Mouse (Mus musculus): ENCODE measurements around the gene Dhx37. TPM values are rescaled to one million over a fixed set of nuclear protein-coding genes. Genes with fewer than 3 reads are reported as not detected.

Dhx37 gene
- total RNA-seq, 2 experiments from 2014 or later, result 15.2 to 15.6 TPM

- TF ChIP-seq CTCF (conservative IDR thresholded peaks at IDR 0.05), result no peak
Observed at GRCm38 (mm10) chr5:125467261-125467660, 33.3 kb upstream of the Dhx37 start.

GRCm38 (mm10) chr5:125466483-125466882, 32.6 kb upstream of the Dhx37 start:
- TF ChIP-seq CTCF (conservative IDR thresholded peaks at IDR 0.05), result no peak
- Histone ChIP-seq H3K27ac (no peak overlapping the region), H3K4me3 (no peak overlapping the region)
- no peak for DNase-seq (ENCODE audit: low spot score in 2 of 2)

More at GRCm38 (mm10) chr5:125467261-125467660, 33.3 kb upstream of the Dhx37 start:
- no peak for DNase-seq (ENCODE audit: low spot score in 2 of 2)
- Histone ChIP-seq H3K27ac (no peak overlapping the region), H3K4me3 (no peak overlapping the region)

DNA sequence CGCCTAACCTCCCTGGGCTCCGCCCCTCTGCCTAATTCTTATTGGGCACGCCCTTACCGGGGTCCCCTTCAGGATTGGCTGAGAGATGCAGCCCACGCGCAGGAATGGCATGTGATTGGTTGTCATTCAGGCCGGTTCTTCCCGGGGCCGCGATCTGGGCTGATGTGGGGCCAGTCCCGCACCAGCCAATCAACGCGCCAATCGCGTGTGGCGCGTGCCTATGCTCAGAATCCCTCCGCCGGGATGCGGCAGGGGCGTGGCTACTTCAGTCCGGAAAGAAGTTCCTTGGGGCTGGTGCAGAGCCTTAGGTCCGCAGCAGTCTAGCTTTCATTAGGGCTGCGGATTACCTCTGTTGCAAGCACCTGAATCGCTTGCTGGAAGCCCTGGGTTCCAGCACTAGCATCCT, 31.8 kb upstream of the Dhx37 start:
- Histone ChIP-seq H3K27ac (0 out of 2 replicates have a peak overlapping the region, but pooled peaks have one; percentile 43), H3K4me3 (peak overlapping the region; percentile 49)
- TF ChIP-seq CTCF (conservative IDR thresholded peaks at IDR 0.05), result peak; percentile 50
- DNase-seq (ENCODE audit: low spot score in 2 of 2), result peak; percentile 97 to 98

DNA sequence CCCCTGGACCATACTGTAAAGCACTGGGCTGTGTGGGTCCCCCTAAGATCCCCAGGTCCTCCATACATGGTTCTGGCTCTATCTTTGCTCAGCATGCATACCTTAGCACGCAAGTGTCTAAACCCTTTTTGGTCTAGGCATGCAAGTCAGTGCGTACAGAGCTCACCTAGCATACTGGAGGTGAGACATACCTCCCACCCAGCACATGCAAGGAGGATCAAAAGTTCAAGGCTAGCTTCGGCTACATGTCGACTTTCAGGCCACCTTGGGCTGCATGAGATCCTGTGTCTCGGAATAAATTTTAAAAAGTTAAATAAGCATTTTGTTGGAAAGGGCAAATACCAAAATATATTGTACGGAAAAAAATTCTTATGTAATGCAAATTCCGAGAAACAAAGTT, 31.3 kb upstream of the Dhx37 start:
- H3K27ac ChIP-seq, result 0 out of 2 replicates have a peak overlapping the region, but pooled peaks have one; percentile 40

GRCm38 (mm10) chr5:125461868-125462445, 28.0 kb upstream of the Dhx37 start:
- peak; percentile 76 for TF ChIP-seq CTCF (conservative IDR thresholded peaks at IDR 0.05)
- peak in 1 of 2 experiments; percentile 55 for DNase-seq (ENCODE audit: low spot score in 2 of 2)
- Histone ChIP-seq H3K4me3 (no peak overlapping the region), H3K27ac (no peak overlapping the region)

More for the DNA sequence above, 31.3 kb upstream of the Dhx37 start:
- no peak for TF ChIP-seq CTCF (conservative IDR thresholded peaks at IDR 0.05)
- peak overlapping the region; percentile 49 for H3K4me3 ChIP-seq
- no peak for DNase-seq (ENCODE audit: low spot score in 2 of 2)

GRCm38 (mm10) chr5:125460574-125460973, 26.7 kb upstream of the Dhx37 start:
- TF ChIP-seq CTCF (conservative IDR thresholded peaks at IDR 0.05), result peak; percentile 59
- no peak overlapping the region for H3K27ac ChIP-seq
- no peak for DNase-seq (ENCODE audit: low spot score in 2 of 2)
- no peak overlapping the region for H3K4me3 ChIP-seq

GRCm38 (mm10) chr5:125457538-125457937, 23.6 kb upstream of the Dhx37 start:
- Histone ChIP-seq H3K27ac (no peak overlapping the region), H3K4me3 (no peak overlapping the region)
- no peak for TF ChIP-seq CTCF (conservative IDR thresholded peaks at IDR 0.05)
- DNase-seq (ENCODE audit: low spot score in 2 of 2), result no peak

GRCm38 (mm10) chr5:125456100-125456499, 22.2 kb upstream of the Dhx37 start:
- Histone ChIP-seq H3K4me3 (no peak overlapping the region), H3K27ac (no peak overlapping the region)
- DNase-seq (ENCODE audit: low spot score in 2 of 2), result no peak
- no peak for TF ChIP-seq CTCF (conservative IDR thresholded peaks at IDR 0.05)

DNA sequence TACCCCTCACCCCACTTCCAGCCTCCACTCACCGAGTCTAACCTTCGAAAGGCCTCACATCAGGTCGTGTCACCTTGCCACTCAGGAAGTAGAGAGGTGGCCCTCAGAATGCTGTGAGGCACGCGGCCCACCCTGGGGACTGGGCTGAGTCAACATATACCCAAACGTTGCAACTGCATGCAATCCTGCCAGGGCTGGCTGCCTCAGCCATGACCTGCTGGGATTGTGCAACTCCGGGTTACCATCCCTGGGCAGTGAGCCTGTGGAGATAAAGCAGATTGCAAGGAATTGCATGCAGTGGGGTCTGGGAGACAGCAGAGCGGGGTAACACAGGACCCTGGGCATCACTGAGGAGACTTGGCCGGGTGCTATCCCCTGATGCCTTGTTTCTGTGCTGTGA, 18.7 kb upstream of the Dhx37 start:
- TF ChIP-seq CTCF (conservative IDR thresholded peaks at IDR 0.05), result no peak
- no peak for DNase-seq (ENCODE audit: low spot score in 2 of 2)
- H3K4me3 ChIP-seq, result no peak overlapping the region
- H3K27ac ChIP-seq, result no peak overlapping the region

DNA sequence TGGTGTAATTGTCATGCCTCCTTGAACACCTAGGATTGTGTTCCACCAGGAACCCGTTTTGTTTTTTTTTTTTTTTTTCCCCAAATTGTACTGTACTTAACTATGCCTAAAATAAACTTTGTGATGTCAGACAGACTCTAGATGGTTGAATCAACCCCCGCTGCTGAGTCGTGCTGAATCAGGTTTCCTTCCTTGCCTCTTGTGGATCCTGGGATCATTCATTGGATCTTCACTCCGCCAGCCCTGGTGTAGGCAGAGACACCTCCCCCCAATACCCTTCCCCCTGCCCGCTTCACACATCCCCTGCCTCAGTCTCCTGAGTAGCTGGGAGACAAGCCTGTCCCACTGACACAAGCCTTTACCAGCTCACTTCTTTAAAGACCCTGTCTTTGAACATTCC, 15.4 kb upstream of the Dhx37 start:
- Histone ChIP-seq H3K27ac (no peak overlapping the region), H3K4me3 (no peak overlapping the region)
- DNase-seq (ENCODE audit: low spot score in 2 of 2), result no peak
- no peak for TF ChIP-seq CTCF (conservative IDR thresholded peaks at IDR 0.05)

DNA sequence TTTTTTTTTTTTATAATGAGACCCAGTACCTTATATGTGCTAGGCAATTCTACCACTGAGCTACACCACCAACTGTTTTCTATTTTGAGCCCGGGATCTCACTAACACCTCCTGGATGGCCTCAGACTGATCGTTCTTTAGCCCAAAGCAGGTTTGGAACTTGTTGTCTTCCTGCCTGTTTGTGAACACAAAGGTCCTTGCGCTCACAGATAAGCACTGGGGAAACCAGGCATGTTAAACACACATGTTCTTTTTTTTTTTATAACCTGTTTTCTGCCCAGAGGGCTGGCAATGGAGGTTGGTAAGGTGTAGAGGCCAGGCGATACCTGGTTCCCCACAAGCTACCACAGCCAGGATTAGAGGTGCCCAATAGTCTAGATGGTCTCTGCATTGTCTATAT, 14.7 kb upstream of the Dhx37 start:
- no peak for TF ChIP-seq CTCF (conservative IDR thresholded peaks at IDR 0.05)
- H3K27ac ChIP-seq, result no peak overlapping the region
- no peak overlapping the region for H3K4me3 ChIP-seq
- DNase-seq (ENCODE audit: low spot score in 2 of 2), result no peak

DNA sequence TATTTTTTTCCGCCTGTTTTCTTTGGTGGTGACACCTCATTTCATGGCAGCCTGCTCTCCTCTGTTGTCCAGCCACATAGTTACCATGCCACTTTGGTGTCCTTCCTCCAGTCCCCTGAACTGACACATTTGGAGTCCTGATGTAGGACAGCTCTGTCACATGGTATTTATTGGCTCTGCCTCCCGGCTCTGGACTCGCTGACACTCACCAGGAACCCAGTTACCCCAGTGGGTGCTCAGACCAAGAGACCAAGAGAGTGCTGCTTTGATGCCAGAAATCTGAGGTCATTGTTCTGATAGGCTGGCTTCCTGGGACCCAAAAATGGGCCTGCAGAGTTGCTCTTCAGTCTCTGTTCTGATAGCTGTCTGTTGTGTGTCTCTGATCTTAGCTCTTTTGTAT, 14.1 kb upstream of the Dhx37 start:
- TF ChIP-seq CTCF (conservative IDR thresholded peaks at IDR 0.05), result no peak
- no peak for DNase-seq (ENCODE audit: low spot score in 2 of 2)
- no peak overlapping the region for H3K4me3 ChIP-seq
- H3K27ac ChIP-seq, result no peak overlapping the region

GRCm38 (mm10) chr5:125446344-125446743, 12.4 kb upstream of the Dhx37 start:
- Histone ChIP-seq H3K27ac (peak overlapping the region; percentile 81), H3K4me3 (0 out of 2 replicates have a peak overlapping the region, but pooled peaks have one; percentile 3)
- DNase-seq (ENCODE audit: low spot score in 2 of 2), result peak; percentile 39 to 45
- no peak for TF ChIP-seq CTCF (conservative IDR thresholded peaks at IDR 0.05)

GRCm38 (mm10) chr5:125444554-125444953, 10.6 kb upstream of the Dhx37 start:
- Histone ChIP-seq H3K4me3 (no peak overlapping the region), H3K27ac (peak overlapping the region; percentile 81; the same call in 1 of the 2 replicates)
- no peak for DNase-seq (ENCODE audit: low spot score in 2 of 2)
- TF ChIP-seq CTCF (conservative IDR thresholded peaks at IDR 0.05), result no peak
